Mouse (Mus musculus): Measurements from ENCODE around the gene Chchd3. TPM values are rescaled to one million over a fixed set of nuclear protein-coding genes. Genes with fewer than 3 reads are reported as not detected.

Chchd3 gene
- polyA plus RNA-seq, 1 experiment, result 92.2 TPM

DNA sequence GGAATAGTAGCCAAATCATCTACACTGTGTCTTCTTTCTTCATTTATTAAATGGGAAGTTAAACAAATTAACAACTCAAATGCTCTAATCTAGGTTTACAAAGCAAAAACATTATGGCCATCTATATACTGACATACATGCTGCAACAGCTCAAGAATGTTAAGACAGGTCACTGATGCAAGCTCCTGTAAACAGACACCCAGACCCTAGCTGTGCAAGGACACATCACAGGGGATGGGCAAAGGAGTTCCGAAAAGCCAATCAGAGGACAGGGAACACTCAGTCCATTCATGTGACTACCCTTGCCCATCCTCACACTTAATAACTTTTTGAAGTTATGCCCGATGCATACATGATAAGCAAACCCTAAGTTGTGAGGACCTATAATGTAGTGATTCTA lies 149.4 kb downstream of the Chchd3 start:
- H3K27me3 ChIP-seq (replicated peaks), result no peaks in the 10 kb centered on the region
- peaks cover 4% of the 10 kb centered on the region for H3K36me3 ChIP-seq (replicated peaks; ENCODE audit: low read length)
- H3K9me3 ChIP-seq, result no peaks in the 10 kb centered on the region
- TF ChIP-seq FLI1 (IDR thresholded peaks at IDR 0.05; ENCODE audit: low read length) (no peak), GATA1 (IDR thresholded peaks at IDR 0.05; ENCODE audit: borderline replicate concordance, low read length) (no peak)
- H3K4me1 ChIP-seq, result peaks cover 18% of the 10 kb centered on the region
- H3K4me3 ChIP-seq (replicated peaks), result no peak overlapping the region

DNA sequence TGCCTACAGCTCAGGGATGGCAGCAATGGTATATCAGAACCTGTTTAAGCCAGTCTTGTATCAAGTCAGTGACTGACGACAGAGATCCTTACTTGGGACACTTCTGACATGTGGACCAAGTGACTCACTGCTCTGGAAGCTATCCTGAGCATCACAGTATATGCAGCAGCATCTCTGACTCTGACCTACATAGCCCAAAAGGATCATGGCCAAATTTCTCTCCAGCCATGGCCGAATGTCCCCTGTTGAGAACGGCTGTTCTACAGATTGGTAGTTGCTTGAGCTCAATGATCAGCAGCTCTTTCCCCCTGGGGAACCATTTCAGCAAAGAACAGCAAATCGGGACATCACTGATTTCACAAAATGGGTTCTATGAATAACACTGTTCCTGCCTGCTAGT lies 161.0 kb downstream of the Chchd3 start:
- H3K27me3 ChIP-seq (replicated peaks), result no peaks in the 10 kb centered on the region
- H3K4me1 ChIP-seq, result 0 out of 2 replicates have a peak, but pooled peaks cover 3% of the 10 kb centered on the region
- H3K4me3 ChIP-seq (replicated peaks), result no peak overlapping the region
- TF ChIP-seq GATA1 (IDR thresholded peaks at IDR 0.05; ENCODE audit: borderline replicate concordance, low read length) (no peak), FLI1 (IDR thresholded peaks at IDR 0.05; ENCODE audit: low read length) (no peak)
- H3K36me3 ChIP-seq (replicated peaks; ENCODE audit: low read length), result peaks cover 12% of the 10 kb centered on the region
- H3K9me3 ChIP-seq, result no peaks in the 10 kb centered on the region

- Histone ChIP-seq H3K4me1 (0 out of 2 replicates have a peak, but pooled peaks cover 6% of the 10 kb centered on the region), H3K36me3 (replicated peaks; ENCODE audit: low read length) (peaks cover 24% of the 10 kb centered on the region), H3K9me3 (no peaks in the 10 kb centered on the region), H3K27me3 (replicated peaks) (no peaks in the 10 kb centered on the region), H3K4me3 (replicated peaks) (no peak overlapping the region)
- no peak for TF ChIP-seq FLI1 (IDR thresholded peaks at IDR 0.05; ENCODE audit: low read length)
- TF ChIP-seq GATA1 (IDR thresholded peaks at IDR 0.05; ENCODE audit: borderline replicate concordance, low read length), result no peak
These were observed 166.0 kb downstream of the Chchd3 start for GRCm38 (mm10) chr6:32894100-32894499.

- H3K36me3 ChIP-seq (replicated peaks; ENCODE audit: low read length), result peaks cover 35% of the 10 kb centered on the region
- no peaks in the 10 kb centered on the region for H3K9me3 ChIP-seq
- peaks cover 13% of the 10 kb centered on the region; the same call in 1 of the 2 replicates for H3K4me1 ChIP-seq
- TF ChIP-seq GATA1 (IDR thresholded peaks at IDR 0.05; ENCODE audit: borderline replicate concordance, low read length), result no peak
- no peak for TF ChIP-seq FLI1 (IDR thresholded peaks at IDR 0.05; ENCODE audit: low read length)
- H3K4me3 ChIP-seq (replicated peaks), result no peak overlapping the region
- H3K27me3 ChIP-seq (replicated peaks), result no peaks in the 10 kb centered on the region
These were observed 169.3 kb downstream of the Chchd3 start for GRCm38 (mm10) chr6:32890726-32891125.

DNA sequence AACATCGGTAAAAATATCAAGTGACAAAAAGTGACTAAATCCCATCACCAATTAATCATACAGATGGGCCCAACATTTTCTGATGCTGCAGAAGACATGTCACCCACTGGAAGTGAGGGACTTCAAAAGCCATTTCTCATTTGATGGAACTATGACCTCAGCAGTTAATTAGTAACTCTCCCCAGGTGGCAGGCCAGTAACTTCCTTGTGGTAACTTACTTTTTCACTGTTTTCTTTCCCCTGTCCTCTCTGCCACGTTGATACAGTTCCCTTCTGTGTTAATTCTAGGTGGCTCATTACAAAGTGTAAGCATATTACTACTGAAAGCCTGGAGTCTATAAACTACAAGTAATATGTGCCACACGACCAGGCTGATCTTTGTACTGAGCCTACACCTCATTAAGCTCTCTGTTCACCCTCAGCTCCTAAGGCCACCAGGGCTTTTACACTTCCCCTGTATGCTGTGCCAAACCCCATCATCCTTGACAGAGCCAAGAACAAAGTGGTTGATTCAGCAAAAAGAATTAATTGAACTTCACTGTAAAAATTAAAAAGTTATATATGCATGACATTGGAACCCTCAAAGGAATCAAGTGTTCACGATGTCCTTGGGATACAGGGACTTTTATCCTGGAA lies 171.0 kb downstream of the Chchd3 start:
- Histone ChIP-seq H3K27me3 (replicated peaks) (no peaks in the 10 kb centered on the region), H3K36me3 (replicated peaks; ENCODE audit: low read length) (peaks cover 46% of the 10 kb centered on the region), H3K4me1 (peaks cover 16% of the 10 kb centered on the region), H3K9me3 (no peaks in the 10 kb centered on the region), H3K4me3 (replicated peaks) (no peak overlapping the region)
- TF ChIP-seq GATA1 (IDR thresholded peaks at IDR 0.05; ENCODE audit: borderline replicate concordance, low read length), result no peak
- TF ChIP-seq FLI1 (IDR thresholded peaks at IDR 0.05; ENCODE audit: low read length), result no peak

DNA sequence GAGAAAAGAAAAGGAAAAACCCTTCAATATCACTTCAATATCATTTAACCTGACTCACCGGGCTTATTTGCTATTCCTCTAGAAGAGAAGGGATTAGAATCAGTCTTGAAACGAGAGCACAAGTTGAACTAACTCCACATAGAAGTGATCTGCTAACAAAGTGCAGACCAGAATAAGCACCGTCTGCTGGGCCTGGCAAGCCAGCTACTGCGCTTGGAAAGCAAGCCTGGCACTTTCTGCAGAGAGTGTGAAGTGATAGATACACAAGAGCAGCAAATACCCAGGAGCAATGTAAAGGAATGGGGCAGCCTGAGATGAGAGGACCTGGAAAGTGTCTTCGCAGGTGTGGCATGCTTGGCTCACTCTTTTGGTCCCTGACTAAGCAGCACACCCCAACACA lies 181.5 kb downstream of the Chchd3 start:
- H3K27me3 ChIP-seq (replicated peaks), result no peaks in the 10 kb centered on the region
- peaks cover 7% of the 10 kb centered on the region for H3K4me1 ChIP-seq
- H3K9me3 ChIP-seq, result no peaks in the 10 kb centered on the region
- H3K36me3 ChIP-seq (replicated peaks; ENCODE audit: low read length), result peaks cover 11% of the 10 kb centered on the region
- no peak overlapping the region for H3K4me3 ChIP-seq (replicated peaks)
- TF ChIP-seq FLI1 (IDR thresholded peaks at IDR 0.05; ENCODE audit: low read length), result no peak
- TF ChIP-seq GATA1 (IDR thresholded peaks at IDR 0.05; ENCODE audit: borderline replicate concordance, low read length), result no peak

DNA sequence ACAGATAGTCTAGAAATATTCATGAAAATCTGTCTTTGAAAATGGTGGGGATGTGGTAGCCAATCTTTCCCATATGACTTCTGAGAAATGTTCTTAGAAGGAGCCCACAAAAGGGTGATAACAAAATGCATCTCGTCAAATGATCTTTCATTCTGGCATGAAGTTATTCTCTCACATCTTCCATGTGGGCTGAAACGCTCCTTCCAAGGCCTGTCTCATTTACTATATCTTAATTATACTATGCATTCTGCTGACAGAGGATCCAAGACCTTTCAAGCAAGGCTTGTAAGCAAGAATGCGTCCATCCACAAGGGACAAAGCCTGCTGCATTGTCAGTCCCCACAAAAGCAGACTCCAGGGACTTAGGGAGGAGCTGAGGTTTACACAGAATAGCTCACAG lies 185.9 kb downstream of the Chchd3 start:
- H3K36me3 ChIP-seq (replicated peaks; ENCODE audit: low read length), result peaks cover 28% of the 10 kb centered on the region
- no peak for TF ChIP-seq FLI1 (IDR thresholded peaks at IDR 0.05; ENCODE audit: low read length)
- TF ChIP-seq GATA1 (IDR thresholded peaks at IDR 0.05; ENCODE audit: borderline replicate concordance, low read length), result no peak
- H3K9me3 ChIP-seq, result no peaks in the 10 kb centered on the region
- H3K4me1 ChIP-seq, result peaks cover 8% of the 10 kb centered on the region; the same call in 1 of the 2 replicates
- H3K27me3 ChIP-seq (replicated peaks), result no peaks in the 10 kb centered on the region
- no peak overlapping the region for H3K4me3 ChIP-seq (replicated peaks)

DNA sequence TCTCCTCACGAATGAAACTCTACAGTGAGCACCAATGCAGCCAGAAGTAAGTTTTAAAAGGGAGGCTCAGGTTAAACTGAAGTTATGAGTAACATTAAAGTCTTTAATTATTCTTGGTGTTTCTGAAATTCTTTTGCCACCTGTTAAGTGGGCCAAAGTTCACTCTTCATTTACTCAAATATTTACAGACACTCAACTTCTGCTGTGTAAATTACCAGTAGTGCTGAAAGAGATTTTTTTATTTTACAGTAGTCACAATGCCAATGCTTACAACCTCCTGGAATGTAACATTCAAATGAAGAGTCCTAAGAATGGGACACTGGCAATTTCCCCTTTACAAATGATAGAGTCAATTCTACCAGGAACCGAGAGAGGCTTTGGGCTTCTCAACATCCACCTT lies 187.3 kb downstream of the Chchd3 start:
- TF ChIP-seq FLI1 (IDR thresholded peaks at IDR 0.05; ENCODE audit: low read length) (no peak), GATA1 (IDR thresholded peaks at IDR 0.05; ENCODE audit: borderline replicate concordance, low read length) (no peak)
- no peaks in the 10 kb centered on the region for H3K27me3 ChIP-seq (replicated peaks)

GRCm38 (mm10) chr6:32850960-32851359 lies 209.1 kb downstream of the Chchd3 start:
- H3K27me3 ChIP-seq (replicated peaks), result no peaks in the 10 kb centered on the region
- peaks cover 32% of the 10 kb centered on the region; the same call in 1 of the 2 replicates for H3K4me1 ChIP-seq
- TF ChIP-seq GATA1 (IDR thresholded peaks at IDR 0.05; ENCODE audit: borderline replicate concordance, low read length), result no peak
- no peaks in the 10 kb centered on the region for H3K9me3 ChIP-seq
- H3K4me3 ChIP-seq (replicated peaks), result no peak overlapping the region
- H3K36me3 ChIP-seq (replicated peaks; ENCODE audit: low read length), result peaks cover 42% of the 10 kb centered on the region

More for the DNA sequence above, 187.3 kb downstream of the Chchd3 start:
- no peaks in the 10 kb centered on the region for H3K9me3 ChIP-seq
- peaks cover 4% of the 10 kb centered on the region; the same call in 1 of the 2 replicates for H3K4me1 ChIP-seq
- H3K4me3 ChIP-seq (replicated peaks), result no peak overlapping the region
- H3K36me3 ChIP-seq (replicated peaks; ENCODE audit: low read length), result peaks cover 31% of the 10 kb centered on the region

GRCm38 (mm10) chr6:32848974-32849373 lies 211.1 kb downstream of the Chchd3 start:
- peaks cover 24% of the 10 kb centered on the region; the same call in 1 of the 2 replicates for H3K4me1 ChIP-seq

More at GRCm38 (mm10) chr6:32848974-32849373, 211.1 kb downstream of the Chchd3 start:
- H3K4me3 ChIP-seq (replicated peaks), result no peak overlapping the region
- H3K9me3 ChIP-seq, result no peaks in the 10 kb centered on the region
- no peak for TF ChIP-seq GATA1 (IDR thresholded peaks at IDR 0.05; ENCODE audit: borderline replicate concordance, low read length)
- no peak for TF ChIP-seq FLI1 (IDR thresholded peaks at IDR 0.05; ENCODE audit: low read length)
- H3K36me3 ChIP-seq (replicated peaks; ENCODE audit: low read length), result peaks cover 48% of the 10 kb centered on the region
- H3K27me3 ChIP-seq (replicated peaks), result no peaks in the 10 kb centered on the region

Measured in megakaryocyte, embryonic 14.5 days (primary cell).